Mouse (Mus musculus): Measurements from ENCODE around the gene Elp4.

DNA sequence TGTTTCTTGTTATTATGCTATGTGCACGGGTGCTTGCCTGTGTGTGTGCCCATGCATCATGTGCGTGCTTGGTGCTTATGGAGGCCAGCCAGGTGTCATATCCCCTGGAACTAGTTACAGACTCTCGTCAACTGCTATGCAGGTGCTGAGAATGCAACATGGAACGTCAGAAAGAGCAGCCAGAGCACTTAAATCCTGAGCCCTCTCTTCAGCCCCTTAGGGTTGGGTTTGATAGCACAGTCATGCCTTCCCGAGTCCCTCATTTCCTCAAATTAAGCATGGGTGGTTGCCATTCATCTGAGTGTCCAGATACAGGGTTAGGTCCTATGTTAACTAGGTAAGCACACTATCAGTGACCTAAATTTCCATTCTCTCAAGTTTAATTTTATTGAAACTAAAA lies 121.5 kb downstream of the Elp4 start:
- TF ChIP-seq CTCF (IDR thresholded peaks at IDR 0.05; ENCODE audit: low read depth, low read length) (no peak), GATA1 (IDR thresholded peaks at IDR 0.05; ENCODE audit: borderline replicate concordance, low read length) (no peak), GATA2 (IDR thresholded peaks at IDR 0.05; ENCODE audit: borderline replicate concordance, low read depth, low read length) (no peak), TAL1 (conservative IDR thresholded peaks at IDR 0.05; ENCODE audit: low read depth, low read length) (no peak)
